Mouse (Mus musculus) left cerebral cortex, adult 8-10 months (tissue): ENCODE measurements at regions not wholly inside any gene's neighbourhood (a gene's known extent, or its start where the extent isn't known, plus 50 kb on each side); places are given as distances from the start of the nearest gene placed in this dataset.

Experiments used
- DNase-seq, 2 experiments: peaks; one replicate each; pipeline ENCODE4 v3.0.0; 2022; ENCODE audit warnings: low spot score in 2 of 2

GRCm38 (mm10) chr3:20973077-20973476 is 606.1 kb upstream of the Agtr1b start:
- DNase-seq: no peak
